Mouse (Mus musculus) thymus, adult 2 months (tissue): ENCODE results near the gene Zscan2. TPM values are rescaled to one million over a fixed set of nuclear protein-coding genes. Genes with fewer than 3 reads are reported as not detected.

ENCODE experiments used
- DNase-seq: peaks from one replicate; pipeline ENCODE4 v3.0.0; 2021
- H3K27ac ChIP-seq: fragments of 200-500 bp; 2 replicates; pipeline ENCODE4 v1.5.1; 2012; ENCODE audit warnings: low read length, control low read depth; ENCODE audit not compliant: control insufficient read depth, insufficient read depth
- H3K27me3 ChIP-seq: fragments of 200-500 bp; 2 replicates; pipeline ENCODE4 v1.6.1; 2012; ENCODE audit warnings: mild to moderate bottlenecking, low read length, moderate library complexity, mixed read lengths; ENCODE audit not compliant: control insufficient read depth, insufficient read depth
- H3K36me3 ChIP-seq: fragments of 200-500 bp; 2 replicates; pipeline ENCODE4 v1.6.1; 2012; ENCODE audit warnings: mild to moderate bottlenecking, low read length, moderate library complexity; ENCODE audit not compliant: control insufficient read depth, insufficient read depth
- H3K4me1 ChIP-seq: fragments of 200-500 bp; replicated peaks from 2 replicates; pipeline ENCODE4 v1.6.1; 2012; ENCODE audit warnings: low read length; ENCODE audit not compliant: control insufficient read depth, insufficient read depth
- H3K4me3 ChIP-seq: fragments of 200-500 bp; 2 replicates; pipeline ENCODE4 v1.5.1; 2012; ENCODE audit warnings: mild to moderate bottlenecking, low read length, control low read depth, moderate library complexity; ENCODE audit not compliant: control insufficient read depth, insufficient read depth
- CTCF ChIP-seq: fragments of 200-500 bp; IDR thresholded peaks from 2 replicates; pipeline ENCODE4 v1.5.1; 2012; ENCODE audit warnings: mild to moderate bottlenecking, control low read depth, low read length, moderate library complexity, borderline replicate concordance; ENCODE audit not compliant: control insufficient read depth, poor library complexity, insufficient read depth; ENCODE audit errors: extremely low read depth
- POLR2A ChIP-seq: fragments of 200-500 bp; IDR thresholded peaks from 2 replicates; pipeline ENCODE4 v1.6.1; 2012; ENCODE audit warnings: mild to moderate bottlenecking, low read length, control low read depth, moderate library complexity; ENCODE audit not compliant: control insufficient read depth, poor library complexity, insufficient read depth; ENCODE audit errors: extremely low read depth
- WGBS: fragments of 180-500 bp; shearing (Covaris S2); methylation state at CpG from one replicate; pipeline ENCODE4 v1.1.7; 2018; 5-methylcytosine and 5-hydroxymethylcytosine counted together
- polyA plus RNA-seq: library from polyadenylated mRNA; depleted of rRNA; stranded (reverse); fragments of >200 nt; gene quantifications from 2 replicates; pipeline ENCODE4 v1.2.3, GENCODE M21; 2012

Gene Zscan2
- polyA plus RNA-seq, 1 experiment: 26.2 TPM

- H3K27ac ChIP-seq: no peak overlapping the region
- peak; percentile 84 for DNase-seq
- TF ChIP-seq CTCF: peak; percentile 92
- TF ChIP-seq POLR2A: no peak
- no peaks in the 10 kb centered on the region for H3K27me3 ChIP-seq
- H3K4me1 ChIP-seq: peaks cover 6% of the 10 kb centered on the region
- H3K4me3 ChIP-seq: peak overlapping the region; percentile 20
- 6% methylated on average over 14 of the region's 14 CpGs for WGBS
- H3K36me3 ChIP-seq: no peaks in the 10 kb centered on the region
Measured at GRCm38 (mm10) chr7:80882830-80883505, 22.2 kb downstream of the Zscan2 start.

- 4% methylated on average over 1 of the region's 1 CpGs for WGBS
- no peak overlapping the region for H3K4me3 ChIP-seq
- H3K27me3 ChIP-seq: no peaks in the 10 kb centered on the region
- H3K27ac ChIP-seq: no peak overlapping the region
- H3K4me1 ChIP-seq: peaks cover 22% of the 10 kb centered on the region
- TF ChIP-seq POLR2A (no peak), CTCF (no peak)
- no peaks in the 10 kb centered on the region for H3K36me3 ChIP-seq
- peak; percentile 41 for DNase-seq
Measured at GRCm38 (mm10) chr7:80885666-80886065, 24.9 kb downstream of the Zscan2 start.

GRCm38 (mm10) chr7:80888595-80888994, 27.9 kb downstream of the Zscan2 start:
- H3K4me1 ChIP-seq: peaks cover 18% of the 10 kb centered on the region
- peaks cover 24% of the 10 kb centered on the region for H3K36me3 ChIP-seq
- H3K27ac ChIP-seq: peak overlapping the region; percentile 97
- DNase-seq: no peak
- no peak overlapping the region for H3K4me3 ChIP-seq
- 94% methylated on average over 7 of the region's 7 CpGs for WGBS
- no peak for TF ChIP-seq POLR2A
- TF ChIP-seq CTCF: no peak
- H3K27me3 ChIP-seq: no peaks in the 10 kb centered on the region

GRCm38 (mm10) chr7:80889021-80889511, 28.3 kb downstream of the Zscan2 start:
- DNase-seq: peak; percentile 49
- H3K36me3 ChIP-seq: peaks cover 27% of the 10 kb centered on the region
- H3K27me3 ChIP-seq: no peaks in the 10 kb centered on the region
- TF ChIP-seq CTCF: no peak
- no peak for TF ChIP-seq POLR2A
- 59% methylated on average over 9 of the region's 9 CpGs for WGBS
- H3K27ac ChIP-seq: peak overlapping the region; percentile 97
- H3K4me3 ChIP-seq: no peak overlapping the region
- H3K4me1 ChIP-seq: peaks cover 18% of the 10 kb centered on the region

- Histone ChIP-seq H3K27ac (peak overlapping the region; percentile 97), H3K27me3 (no peaks in the 10 kb centered on the region), H3K36me3 (peaks cover 28% of the 10 kb centered on the region), H3K4me1 (peaks cover 18% of the 10 kb centered on the region), H3K4me3 (peak overlapping the region; percentile 18; the same call in 1 of the 2 replicates)
- TF ChIP-seq CTCF: 0 out of 2 replicates have a peak, but pooled peaks have one; percentile 35
- peak; percentile 66 for TF ChIP-seq POLR2A
- 12% methylated on average over 13 of the region's 13 CpGs for WGBS
- DNase-seq: peak; percentile 83
Measured at GRCm38 (mm10) chr7:80889841-80890241, 29.1 kb downstream of the Zscan2 start.

- DNase-seq: no peak
- no peak for TF ChIP-seq POLR2A
- no peak for TF ChIP-seq CTCF
- Histone ChIP-seq H3K36me3 (peaks cover 28% of the 10 kb centered on the region), H3K4me1 (peaks cover 18% of the 10 kb centered on the region), H3K27me3 (no peaks in the 10 kb centered on the region), H3K4me3 (no peak overlapping the region), H3K27ac (no peak overlapping the region)
- 98% methylated on average over 15 of the region's 15 CpGs for WGBS
Measured at GRCm38 (mm10) chr7:80893086-80893752, 32.5 kb downstream of the Zscan2 start.

- TF ChIP-seq POLR2A (no peak), CTCF (no peak)
- Histone ChIP-seq H3K27ac (no peak overlapping the region), H3K4me1 (peaks cover 15% of the 10 kb centered on the region), H3K36me3 (peaks cover 28% of the 10 kb centered on the region), H3K4me3 (no peak overlapping the region), H3K27me3 (no peaks in the 10 kb centered on the region)
- DNase-seq: no peak
- WGBS: 89% methylated on average over 6 of the region's 6 CpGs
Measured at GRCm38 (mm10) chr7:80893753-80894129, 33.0 kb downstream of the Zscan2 start.
